Mouse (Mus musculus): ENCODE measurements around the gene Hs6st3.

Hs6st3 gene

GRCm38 (mm10) chr14:119895765-119896465 lies 757.8 kb downstream of the Hs6st3 start:
- Histone ChIP-seq H3K27me3 (ENCODE audit: insufficient read depth, low read length) (no peaks in the 10 kb centered on the region), H3K9me3 (ENCODE audit: low read length) (no peaks in the 10 kb centered on the region), H3K36me3 (ENCODE audit: insufficient read depth, low read length) (no peaks in the 10 kb centered on the region), H3K4me3 (replicated peaks; ENCODE audit: low read length) (no peak overlapping the region), H3K4me1 (replicated peaks; ENCODE audit: low read depth, low read length) (no peaks in the 10 kb centered on the region)
- no peak for TF ChIP-seq NANOG (IDR thresholded peaks at IDR 0.05; ENCODE audit: borderline replicate concordance, low read length)
- TF ChIP-seq CTCF (conservative IDR thresholded peaks at IDR 0.05; ENCODE audit: low read length), result no peak
- no peak for TF ChIP-seq POU5F1 (IDR thresholded peaks at IDR 0.05; ENCODE audit: borderline replicate concordance, low read length)

- Histone ChIP-seq H3K4me1 (replicated peaks; ENCODE audit: low read depth, low read length) (no peaks in the 10 kb centered on the region), H3K9me3 (ENCODE audit: low read length) (no peaks in the 10 kb centered on the region), H3K36me3 (ENCODE audit: insufficient read depth, low read length) (no peaks in the 10 kb centered on the region), H3K27me3 (ENCODE audit: insufficient read depth, low read length) (no peaks in the 10 kb centered on the region), H3K4me3 (replicated peaks; ENCODE audit: low read length) (no peak overlapping the region)
- TF ChIP-seq POU5F1 (IDR thresholded peaks at IDR 0.05; ENCODE audit: borderline replicate concordance, low read length), result no peak
- TF ChIP-seq NANOG (IDR thresholded peaks at IDR 0.05; ENCODE audit: borderline replicate concordance, low read length), result no peak
- no peak for TF ChIP-seq CTCF (conservative IDR thresholded peaks at IDR 0.05; ENCODE audit: low read length)
These were observed 764.3 kb downstream of the Hs6st3 start for GRCm38 (mm10) chr14:119902486-119902885.

- H3K4me1 ChIP-seq (replicated peaks; ENCODE audit: low read depth, low read length), result no peaks in the 10 kb centered on the region
- H3K36me3 ChIP-seq (ENCODE audit: insufficient read depth, low read length), result no peaks in the 10 kb centered on the region
- H3K4me3 ChIP-seq (replicated peaks; ENCODE audit: low read length), result no peak overlapping the region
- H3K27me3 ChIP-seq (ENCODE audit: insufficient read depth, low read length), result no peaks in the 10 kb centered on the region
- TF ChIP-seq POU5F1 (IDR thresholded peaks at IDR 0.05; ENCODE audit: borderline replicate concordance, low read length) (no peak), NANOG (IDR thresholded peaks at IDR 0.05; ENCODE audit: borderline replicate concordance, low read length) (no peak)
- no peaks in the 10 kb centered on the region for H3K9me3 ChIP-seq (ENCODE audit: low read length)
These were observed 770.0 kb downstream of the Hs6st3 start for GRCm38 (mm10) chr14:119908032-119908675.

GRCm38 (mm10) chr14:119914508-119914907 lies 776.4 kb downstream of the Hs6st3 start:
- Histone ChIP-seq H3K27me3 (ENCODE audit: insufficient read depth, low read length) (no peaks in the 10 kb centered on the region), H3K4me3 (replicated peaks; ENCODE audit: low read length) (no peak overlapping the region)

GRCm38 (mm10) chr14:119918281-119919034 lies 780.3 kb downstream of the Hs6st3 start:
- TF ChIP-seq POU5F1 (IDR thresholded peaks at IDR 0.05; ENCODE audit: borderline replicate concordance, low read length) (no peak), NANOG (IDR thresholded peaks at IDR 0.05; ENCODE audit: borderline replicate concordance, low read length) (no peak), CTCF (conservative IDR thresholded peaks at IDR 0.05; ENCODE audit: low read length) (no peak)
- no peaks in the 10 kb centered on the region for H3K27me3 ChIP-seq (ENCODE audit: insufficient read depth, low read length)
- no peaks in the 10 kb centered on the region for H3K36me3 ChIP-seq (ENCODE audit: insufficient read depth, low read length)
- H3K4me3 ChIP-seq (replicated peaks; ENCODE audit: low read length), result no peak overlapping the region
- H3K9me3 ChIP-seq (ENCODE audit: low read length), result 0 out of 2 replicates have a peak, but pooled peaks cover 4% of the 10 kb centered on the region
- no peaks in the 10 kb centered on the region for H3K4me1 ChIP-seq (replicated peaks; ENCODE audit: low read depth, low read length)

More at GRCm38 (mm10) chr14:119914508-119914907, 776.4 kb downstream of the Hs6st3 start:
- H3K4me1 ChIP-seq (replicated peaks; ENCODE audit: low read depth, low read length), result no peaks in the 10 kb centered on the region
- no peaks in the 10 kb centered on the region for H3K36me3 ChIP-seq (ENCODE audit: insufficient read depth, low read length)
- 0 out of 2 replicates have a peak, but pooled peaks cover 4% of the 10 kb centered on the region for H3K9me3 ChIP-seq (ENCODE audit: low read length)
- TF ChIP-seq NANOG (IDR thresholded peaks at IDR 0.05; ENCODE audit: borderline replicate concordance, low read length), result no peak
- no peak for TF ChIP-seq POU5F1 (IDR thresholded peaks at IDR 0.05; ENCODE audit: borderline replicate concordance, low read length)
- no peak for TF ChIP-seq CTCF (conservative IDR thresholded peaks at IDR 0.05; ENCODE audit: low read length)

- Histone ChIP-seq H3K9me3 (ENCODE audit: low read length) (0 out of 2 replicates have a peak, but pooled peaks cover 8% of the 10 kb centered on the region), H3K4me3 (replicated peaks; ENCODE audit: low read length) (no peak overlapping the region), H3K27me3 (ENCODE audit: insufficient read depth, low read length) (no peaks in the 10 kb centered on the region), H3K36me3 (ENCODE audit: insufficient read depth, low read length) (no peaks in the 10 kb centered on the region), H3K4me1 (replicated peaks; ENCODE audit: low read depth, low read length) (no peaks in the 10 kb centered on the region)
- no peak for TF ChIP-seq NANOG (IDR thresholded peaks at IDR 0.05; ENCODE audit: borderline replicate concordance, low read length)
- no peak for TF ChIP-seq POU5F1 (IDR thresholded peaks at IDR 0.05; ENCODE audit: borderline replicate concordance, low read length)
- TF ChIP-seq CTCF (conservative IDR thresholded peaks at IDR 0.05; ENCODE audit: low read length), result no peak
These were observed 781.0 kb downstream of the Hs6st3 start for GRCm38 (mm10) chr14:119919177-119919576.
